Mouse (Mus musculus) intestine, embryonic 16.5 days (tissue): Measurements from ENCODE around the gene Lgals3bp. TPM values are rescaled to one million over a fixed set of nuclear protein-coding genes. Genes with fewer than 3 reads are reported as not detected.

Source experiments
- ATAC-seq: fragments of 200-750 bp; cut with Nextera tagmentation; 2 replicates; pipeline ENCODE4 v1.8.0; 2017; ENCODE audit warnings: moderate TSS enrichment, moderate library complexity
- H3K27ac ChIP-seq: fragments of 300-500 bp; sonication (generic); 2 replicates; pipeline ENCODE4 v1.5.1; 2014; ENCODE audit warnings: mild to moderate bottlenecking, low read length
- H3K27me3 ChIP-seq: fragments of 300-500 bp; sonication (generic); replicated peaks from 2 replicates; pipeline ENCODE4 v1.6.1; 2014; ENCODE audit warnings: low read length, control low read depth, mixed read lengths; ENCODE audit not compliant: control insufficient read depth, insufficient read depth
- H3K36me3 ChIP-seq: fragments of 300-500 bp; sonication (generic); 2 replicates; pipeline ENCODE4 v1.6.1; 2014; ENCODE audit warnings: low read length, control low read depth; ENCODE audit not compliant: control insufficient read depth, insufficient read depth
- H3K4me1 ChIP-seq: fragments of 300-500 bp; sonication (generic); 2 replicates; pipeline ENCODE4 v1.6.1; 2014; ENCODE audit warnings: low read length, control low read depth, mixed read lengths; ENCODE audit not compliant: control insufficient read depth, insufficient read depth
- H3K4me2 ChIP-seq: fragments of 300-500 bp; sonication (generic); 2 replicates; pipeline ENCODE4 v1.6.1; 2014; ENCODE audit warnings: low read depth, low read length, control low read depth
- H3K4me3 ChIP-seq: fragments of 300-500 bp; sonication (generic); 2 replicates; pipeline ENCODE4 v1.5.1; 2014; ENCODE audit warnings: mild to moderate bottlenecking, low read length
- H3K9ac ChIP-seq: fragments of 300-500 bp; sonication (generic); 2 replicates; pipeline ENCODE4 v1.6.1; 2014; ENCODE audit warnings: low read depth, low read length
- H3K9me3 ChIP-seq: fragments of 300-500 bp; sonication (generic); 2 replicates; pipeline ENCODE4 v1.6.1; 2016; ENCODE audit warnings: low read length, control low read depth; ENCODE audit not compliant: control insufficient read depth
- WGBS: fragments of 180-500 bp; shearing (Covaris S2); extraction: QIAGEN DNeasy Blood & Tissue Kit; methylation state at CpG from one replicate; pipeline ENCODE4 v1.1.7; 2014; 5-methylcytosine and 5-hydroxymethylcytosine counted together
- polyA plus RNA-seq: library from polyadenylated mRNA; unstranded; fragments of >200 nt; fragmentation: Nextera tagmentation; extraction: Ambion mirVana; gene quantifications from 2 replicates; pipeline ENCODE4 v1.2.1, GENCODE M21; 2015

Lgals3bp gene
- polyA plus RNA-seq, 1 experiment from 2014 or later = 226 TPM

DNA sequence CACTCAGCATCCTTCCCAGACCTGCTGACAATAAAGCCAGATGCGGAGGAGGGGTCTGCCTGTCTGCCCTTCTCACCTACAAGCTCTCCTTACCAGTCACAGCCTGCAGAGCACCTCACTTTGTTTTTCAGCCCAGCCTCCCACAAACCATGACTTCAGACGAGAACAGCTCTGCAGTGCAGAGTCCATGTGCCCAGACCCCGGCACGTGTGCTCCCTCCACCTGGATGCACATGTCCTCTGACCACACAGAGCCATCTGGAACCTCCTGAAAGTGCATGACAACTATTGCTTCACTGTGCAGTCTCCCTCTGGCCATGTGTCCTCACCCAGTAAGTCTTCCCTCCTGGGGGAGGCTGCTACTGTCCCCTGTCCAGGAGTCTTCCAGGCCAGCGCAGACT is 12.4 kb upstream of the Lgals3bp start:
- ATAC-seq = no peak
- Histone ChIP-seq H3K36me3 (peaks cover 2% of the 10 kb centered on the region; the same call in 1 of the 2 replicates), H3K9me3 (no peaks in the 10 kb centered on the region), H3K4me3 (no peak overlapping the region), H3K4me2 (no peak overlapping the region), H3K4me1 (peaks cover 45% of the 10 kb centered on the region), H3K9ac (no peak overlapping the region), H3K27ac (no peak overlapping the region), H3K27me3 (no peaks in the 10 kb centered on the region)
- 83% methylated on average over 5 of the region's 5 CpGs for WGBS

DNA sequence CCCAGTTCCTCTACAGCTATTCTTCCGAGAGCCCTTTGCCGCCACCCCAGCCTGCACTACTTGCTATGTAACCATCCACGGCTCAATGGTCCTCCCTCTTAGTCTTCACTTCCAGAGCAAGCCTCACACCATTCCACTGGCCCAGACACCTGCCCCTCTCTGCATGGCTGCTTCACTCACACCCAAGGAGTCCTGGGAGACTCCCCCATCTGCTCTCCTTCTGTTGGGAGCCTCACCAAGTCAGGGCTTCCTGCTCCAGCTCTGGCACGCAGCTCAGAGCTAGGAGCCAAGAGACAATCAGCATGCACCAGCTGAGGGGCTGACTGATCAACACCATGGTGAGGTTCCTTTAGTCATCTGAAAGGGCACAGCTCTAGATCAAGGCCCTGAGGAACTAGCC is 11.2 kb upstream of the Lgals3bp start:
- H3K27me3 ChIP-seq = no peaks in the 10 kb centered on the region
- H3K9ac ChIP-seq = no peak overlapping the region
- H3K9me3 ChIP-seq = no peaks in the 10 kb centered on the region
- no peak overlapping the region for H3K27ac ChIP-seq
- ATAC-seq = no peak
- peaks cover 2% of the 10 kb centered on the region; the same call in 1 of the 2 replicates for H3K36me3 ChIP-seq
- H3K4me1 ChIP-seq = peaks cover 54% of the 10 kb centered on the region
- no peak overlapping the region for H3K4me2 ChIP-seq
- WGBS = 85% methylated on average over 4 of the region's 4 CpGs
- H3K4me3 ChIP-seq = no peak overlapping the region

DNA sequence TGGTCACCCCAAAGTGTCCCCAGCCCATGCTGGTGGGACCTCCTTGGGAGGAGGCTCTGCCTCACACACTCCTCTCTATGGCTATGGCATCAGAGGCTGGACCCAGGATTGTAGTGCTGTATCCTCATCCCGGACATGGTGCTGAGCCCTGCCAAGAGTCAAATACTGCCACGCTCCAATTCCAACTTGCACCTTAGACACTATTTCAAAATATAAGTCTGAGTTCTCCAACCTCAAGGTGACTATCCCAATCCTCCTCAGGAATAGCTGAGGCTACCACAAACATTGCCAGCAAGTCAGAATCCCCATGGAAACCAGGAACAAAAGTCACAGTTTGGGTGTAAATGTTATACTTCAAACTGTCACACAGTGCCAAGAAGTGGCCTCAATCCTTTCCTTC is 10.7 kb upstream of the Lgals3bp start:
- Histone ChIP-seq H3K27me3 (no peaks in the 10 kb centered on the region), H3K36me3 (peaks cover 5% of the 10 kb centered on the region), H3K4me3 (no peak overlapping the region), H3K4me2 (no peak overlapping the region), H3K9ac (no peak overlapping the region), H3K27ac (peak overlapping the region; percentile 62; the same call in 1 of the 2 replicates), H3K9me3 (no peaks in the 10 kb centered on the region), H3K4me1 (peaks cover 54% of the 10 kb centered on the region)
- no peak for ATAC-seq
- WGBS = 90% methylated on average over 2 of the region's 2 CpGs

DNA sequence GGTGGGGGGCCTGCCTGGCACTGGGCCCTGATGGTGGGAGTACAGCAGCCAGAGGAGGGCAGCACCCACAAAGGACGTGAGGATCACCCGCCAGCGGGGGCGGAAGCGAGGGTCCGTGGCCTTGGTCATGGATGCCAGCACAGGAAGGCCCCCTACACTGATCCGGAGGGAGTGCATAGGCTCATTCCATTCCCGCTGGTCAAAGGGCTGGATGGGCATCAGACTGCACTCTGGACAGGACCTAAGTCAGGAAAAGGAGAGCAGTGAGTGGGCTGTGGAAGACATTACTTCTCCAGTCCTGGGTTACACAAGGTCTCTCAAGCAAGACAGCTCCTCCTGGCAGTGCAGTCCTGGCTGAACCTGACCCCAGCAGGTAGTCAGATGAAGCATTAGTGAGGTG is 9.4 kb upstream of the Lgals3bp start:
- Histone ChIP-seq H3K4me2 (no peak overlapping the region), H3K27ac (peak overlapping the region; percentile 95), H3K4me1 (peaks cover 52% of the 10 kb centered on the region), H3K9ac (no peak overlapping the region; the same call in none of the 2 replicates), H3K36me3 (peaks cover 6% of the 10 kb centered on the region), H3K4me3 (no peak overlapping the region), H3K9me3 (no peaks in the 10 kb centered on the region), H3K27me3 (no peaks in the 10 kb centered on the region)
- no peak for ATAC-seq
- WGBS = 83% methylated on average over 8 of the region's 8 CpGs

DNA sequence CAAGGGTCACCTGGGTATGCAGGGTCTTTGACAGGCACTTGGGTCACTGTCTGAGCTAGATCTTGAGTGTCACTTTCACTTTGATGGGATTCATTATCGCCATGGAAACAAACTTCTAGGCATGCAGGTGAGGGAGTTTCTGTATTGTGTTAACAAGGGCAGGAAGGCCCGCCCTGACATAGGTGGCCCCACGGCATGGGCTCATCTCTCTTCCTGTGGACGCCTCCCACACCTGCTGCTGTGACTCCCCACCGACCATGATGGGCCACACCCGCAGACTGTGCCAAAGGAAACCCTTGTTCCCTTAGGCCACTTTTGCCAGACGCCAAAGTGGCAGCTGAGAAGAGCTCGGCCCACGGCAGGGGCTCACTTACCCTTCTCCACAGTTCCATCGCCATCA is 8.6 kb upstream of the Lgals3bp start:
- 0 out of 2 replicates have a peak overlapping the region, but pooled peaks have one; percentile 24 for H3K4me2 ChIP-seq
- ATAC-seq = peak; percentile 43
- 68% methylated on average over 10 of the region's 10 CpGs for WGBS
- H3K4me1 ChIP-seq = peaks cover 47% of the 10 kb centered on the region
- peak overlapping the region; percentile 95 for H3K27ac ChIP-seq
- H3K9ac ChIP-seq = peak overlapping the region; percentile 36
- no peak overlapping the region for H3K4me3 ChIP-seq
- H3K27me3 ChIP-seq = no peaks in the 10 kb centered on the region
- H3K9me3 ChIP-seq = no peaks in the 10 kb centered on the region
- H3K36me3 ChIP-seq = peaks cover 6% of the 10 kb centered on the region

DNA sequence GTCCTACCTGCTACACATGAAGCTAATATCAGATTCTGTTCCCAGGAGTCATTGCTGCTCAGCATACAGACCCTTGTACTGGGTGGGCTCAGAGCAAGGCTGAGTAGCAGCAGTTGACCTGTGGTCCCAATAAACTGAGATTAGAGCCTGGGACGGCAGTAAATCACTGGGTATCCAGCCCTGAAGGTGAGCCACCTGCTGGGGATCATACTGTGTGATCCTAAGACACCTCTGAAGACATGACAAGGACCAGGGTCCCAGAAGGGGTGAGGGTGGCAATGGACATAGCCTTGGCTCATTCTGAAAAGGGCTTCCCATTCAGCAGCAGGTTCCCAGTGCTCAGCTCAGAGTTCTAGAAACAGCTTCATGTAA is 8.2 kb upstream of the Lgals3bp start:
- Histone ChIP-seq H3K27ac (peak overlapping the region; percentile 95), H3K4me1 (peaks cover 43% of the 10 kb centered on the region), H3K9me3 (no peaks in the 10 kb centered on the region), H3K4me2 (peak overlapping the region; percentile 24; the same call in 1 of the 2 replicates), H3K36me3 (peaks cover 4% of the 10 kb centered on the region), H3K27me3 (no peaks in the 10 kb centered on the region), H3K4me3 (no peak overlapping the region), H3K9ac (peak overlapping the region; percentile 36; the same call in 1 of the 2 replicates)
- ATAC-seq = peak; percentile 91
- WGBS = 40% methylated on average over 1 of the region's 1 CpGs

DNA sequence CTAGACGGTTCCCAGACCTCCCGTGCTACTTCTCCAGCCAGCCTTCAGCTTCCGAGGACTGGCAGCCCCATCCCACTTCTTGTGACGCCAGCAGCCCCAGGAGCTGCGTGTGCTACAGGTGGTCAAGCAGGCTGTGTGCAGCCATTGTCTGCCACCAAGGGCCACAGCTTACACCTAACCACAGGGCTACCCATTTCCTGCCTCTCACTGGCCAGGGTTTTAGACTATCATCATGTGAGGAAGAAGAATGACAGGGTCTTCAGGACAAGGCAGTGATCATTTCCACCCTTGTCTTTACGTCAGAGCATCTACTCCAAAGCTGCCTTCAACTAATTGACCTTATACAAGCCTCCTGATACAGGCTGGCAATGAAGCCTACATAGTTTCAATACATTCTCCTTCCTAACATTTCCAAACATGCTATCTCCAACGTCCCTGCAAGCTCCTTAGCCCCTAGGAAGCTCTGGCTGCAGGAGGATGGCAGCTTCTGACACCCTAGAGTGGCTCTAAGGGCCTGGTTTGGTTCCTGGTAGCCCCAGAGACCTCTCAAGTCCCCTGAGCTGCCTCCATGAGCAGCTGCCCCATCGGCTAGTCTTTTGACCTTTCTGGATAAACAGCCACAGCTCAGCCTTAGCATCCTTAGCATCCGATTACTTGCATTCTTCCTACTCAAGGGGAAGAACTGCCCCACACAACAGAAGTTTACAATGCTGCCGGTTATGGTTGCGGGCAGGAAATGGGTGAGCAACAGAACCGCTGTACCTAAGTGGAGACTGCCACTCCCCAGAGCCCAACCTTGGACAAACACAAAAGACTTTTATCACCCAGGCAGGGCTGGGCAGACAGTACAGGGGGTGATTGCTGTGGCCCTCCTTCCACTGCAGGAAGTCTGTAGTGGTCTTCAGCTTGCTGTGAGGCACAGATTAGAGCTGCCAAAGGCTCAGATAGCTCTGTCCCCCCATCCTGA is 7.5 kb upstream of the Lgals3bp start:
- Histone ChIP-seq H3K9me3 (no peaks in the 10 kb centered on the region), H3K27ac (peak overlapping the region; percentile 95), H3K36me3 (peaks cover 4% of the 10 kb centered on the region), H3K27me3 (no peaks in the 10 kb centered on the region), H3K9ac (peak overlapping the region; percentile 36), H3K4me3 (no peak overlapping the region), H3K4me1 (peaks cover 43% of the 10 kb centered on the region), H3K4me2 (peak overlapping the region; percentile 24)
- 56% methylated on average over 12 of the region's 12 CpGs for WGBS
- peak; percentile 87 for ATAC-seq

DNA sequence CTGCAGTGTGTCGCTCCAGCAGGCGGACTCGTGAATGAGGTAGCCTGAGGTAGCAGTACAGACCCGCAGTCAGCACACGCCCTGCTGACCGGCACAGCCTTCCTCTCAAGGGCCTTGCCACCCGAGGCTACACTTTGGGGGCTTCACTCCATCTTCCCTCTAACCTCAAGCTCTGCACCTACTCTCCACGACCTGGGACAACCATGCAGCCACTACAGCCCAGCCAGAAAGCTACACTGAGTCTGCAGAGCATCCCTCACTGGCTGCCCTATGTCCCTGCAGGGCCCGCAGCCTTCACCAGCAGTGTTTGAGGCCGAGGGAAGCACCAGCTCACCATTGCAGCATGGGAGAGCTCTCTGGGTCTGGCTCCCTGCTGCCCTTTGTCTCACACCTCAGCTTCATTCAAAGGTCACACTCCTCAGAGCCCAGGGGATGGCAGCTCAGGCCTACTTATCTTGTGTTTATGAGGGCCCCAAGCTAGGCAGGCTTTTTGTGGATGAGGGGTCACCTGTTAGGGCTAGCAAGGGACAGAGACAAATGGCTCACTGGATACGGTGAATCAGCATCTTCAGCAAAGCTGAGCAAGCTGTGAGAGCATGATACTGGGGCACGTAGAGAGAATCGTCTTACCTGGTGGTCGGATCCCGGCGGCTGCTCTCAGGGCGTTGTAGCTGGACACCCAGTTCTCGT is 6.3 kb upstream of the Lgals3bp start:
- WGBS = 73% methylated on average over 18 of the region's 18 CpGs
- ATAC-seq = no peak
- 0 out of 2 replicates have a peak overlapping the region, but pooled peaks have one; percentile 3 for H3K4me2 ChIP-seq
- peak overlapping the region; percentile 95 for H3K27ac ChIP-seq
- no peak overlapping the region for H3K4me3 ChIP-seq
- peak overlapping the region; percentile 53 for H3K9ac ChIP-seq
- peaks cover 36% of the 10 kb centered on the region for H3K4me1 ChIP-seq
- H3K27me3 ChIP-seq = no peaks in the 10 kb centered on the region
- H3K36me3 ChIP-seq = peaks cover 4% of the 10 kb centered on the region
- no peaks in the 10 kb centered on the region for H3K9me3 ChIP-seq

DNA sequence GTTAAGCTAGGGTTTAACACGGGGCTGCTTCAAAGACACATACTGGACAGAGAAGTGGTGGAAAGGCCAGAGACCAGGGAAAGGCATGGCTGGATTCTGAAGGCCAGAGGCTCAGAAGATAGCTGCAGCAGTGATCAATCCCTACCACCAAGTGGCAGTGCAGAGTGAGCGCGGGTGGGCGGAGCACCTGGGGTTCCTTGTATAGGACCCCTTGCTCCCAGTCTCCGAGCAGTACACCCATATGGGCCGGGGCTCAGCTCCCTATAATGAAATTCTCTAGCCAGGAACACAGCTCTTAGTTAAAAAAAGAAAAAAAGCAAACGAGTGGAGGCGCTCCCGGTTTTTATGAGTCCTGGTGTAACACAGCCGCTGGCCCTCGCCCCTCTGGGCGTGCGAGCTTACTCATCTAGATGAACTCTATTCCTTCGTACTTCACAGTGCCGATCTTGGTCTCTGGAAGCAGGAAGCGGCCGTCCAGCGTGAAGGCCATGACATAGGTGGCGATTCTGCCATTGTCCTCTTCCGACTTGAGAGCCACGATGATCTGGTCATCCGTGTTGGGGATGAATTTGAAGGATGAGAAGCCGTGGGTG is 5.5 kb upstream of the Lgals3bp start:
- Histone ChIP-seq H3K36me3 (peaks cover 4% of the 10 kb centered on the region), H3K27ac (peak overlapping the region; percentile 95), H3K9ac (0 out of 2 replicates have a peak overlapping the region, but pooled peaks have one; percentile 53), H3K4me1 (peaks cover 40% of the 10 kb centered on the region), H3K9me3 (no peaks in the 10 kb centered on the region), H3K4me2 (0 out of 2 replicates have a peak overlapping the region, but pooled peaks have one; percentile 3), H3K4me3 (no peak overlapping the region), H3K27me3 (no peaks in the 10 kb centered on the region)
- WGBS = 62% methylated on average over 23 of the region's 23 CpGs
- ATAC-seq = no peak
